Mouse (Mus musculus) CH12.LX (cell line): Measurements from ENCODE around the gene Agpat3. TPM values are rescaled to one million over a fixed set of nuclear protein-coding genes. Genes with fewer than 3 reads are reported as not detected.

Source experiments
- DNase-seq: peaks from one replicate; pipeline ENCODE4 v3.0.0-alpha.2; 2013; ENCODE audit errors: extremely low read depth
- H3K27ac ChIP-seq: 2 replicates; pipeline ENCODE4 v1.5.1; 2012; ENCODE audit warnings: low read depth, mild to moderate bottlenecking, control low read depth, moderate library complexity; ENCODE audit not compliant: insufficient read depth
- H3K27me3 ChIP-seq: replicated peaks from 2 replicates; pipeline ENCODE3; 2012; ENCODE audit warnings: inconsistent platforms
- H3K36me3 ChIP-seq, 2 experiments: replicated peaks in 1 of 2; 2 replicates each; pipeline versions ENCODE3 to v1.6.1; 2012; ENCODE audit warnings: inconsistent platforms in 1 of 2, low read length in 1 of 2, mild to moderate bottlenecking in 1 of 2, mixed read lengths in 1 of 2, moderate library complexity in 1 of 2; ENCODE audit not compliant: control insufficient read depth in 1 of 2, insufficient read depth in 1 of 2
- H3K4me1 ChIP-seq, 2 experiments: 2 replicates each; pipeline ENCODE4 v1.6.1; 2012; ENCODE audit warnings: inconsistent platforms in 1 of 2, moderate library complexity in 1 of 2; ENCODE audit not compliant: insufficient read depth in 2 of 2, control insufficient read depth in 1 of 2
- H3K4me2 ChIP-seq: 2 replicates; pipeline ENCODE4 v1.6.1; 2012; ENCODE audit warnings: low read depth, mild to moderate bottlenecking, control low read depth; ENCODE audit not compliant: poor library complexity, insufficient read depth, severe bottlenecking
- H3K4me3 ChIP-seq, 3 experiments: fragments of 150-350 bp in 1 of 3; sonication (generic) in 1 of 3; replicated peaks in 1 of 3; 2 replicates each; pipeline versions ENCODE3 to v1.5.1; 2011 to 2012; ENCODE audit warnings: low read depth in 2 of 3, low read length in 2 of 3, mild to moderate bottlenecking in 2 of 3, moderate library complexity in 2 of 3, control low read depth in 1 of 3, improper control_type of control experiment in 1 of 3, inconsistent platforms in 1 of 3, mixed read lengths in 1 of 3; ENCODE audit not compliant: poor library complexity in 1 of 3
- H3K79me2 ChIP-seq: replicated peaks from 2 replicates; pipeline ENCODE4 v1.6.1; 2012; ENCODE audit warnings: mild to moderate bottlenecking, moderate library complexity; ENCODE audit not compliant: control insufficient read depth, poor library complexity, insufficient read depth, severe bottlenecking; ENCODE audit errors: extremely low read depth
- H3K9ac ChIP-seq: 2 replicates; pipeline ENCODE4 v1.6.1; 2012; ENCODE audit warnings: low read depth, mild to moderate bottlenecking, control low read depth, moderate library complexity; ENCODE audit not compliant: insufficient read depth
- H3K9me3 ChIP-seq: replicated peaks from 2 replicates; pipeline ENCODE3; 2012; ENCODE audit warnings: low read length, inconsistent platforms, mixed read lengths
- CHD1 ChIP-seq: IDR thresholded peaks from 2 replicates; pipeline ENCODE4 v1.6.1; 2012; ENCODE audit warnings: low read depth, low read length, improper control_type of control experiment, inconsistent platforms
- CHD2 ChIP-seq: IDR thresholded peaks from 2 replicates; pipeline ENCODE4 v1.6.1; 2011; ENCODE audit warnings: low read length, improper control_type of control experiment
- E2F4 ChIP-seq: IDR thresholded peaks from 2 replicates; pipeline ENCODE4 v1.6.1; 2011; ENCODE audit warnings: low read depth, low read length, improper control_type of control experiment; ENCODE audit not compliant: insufficient replicate concordance
- ETS1 ChIP-seq: conservative IDR thresholded peaks from 2 replicates; pipeline ENCODE4 v1.6.1; 2012; ENCODE audit warnings: low read depth, mild to moderate bottlenecking, inconsistent platforms, low read length, improper control_type of control experiment, moderate library complexity
- GABPA ChIP-seq: IDR thresholded peaks from 2 replicates; pipeline ENCODE4 v1.6.1; 2012; ENCODE audit warnings: low read depth, low read length, improper control_type of control experiment, inconsistent platforms; ENCODE audit not compliant: insufficient replicate concordance
- MAX ChIP-seq: IDR thresholded peaks from 2 replicates; pipeline ENCODE4 v1.6.1; 2011; ENCODE audit warnings: low read length, improper control_type of control experiment
- MAZ ChIP-seq: IDR thresholded peaks from 2 replicates; pipeline ENCODE4 v1.6.1; 2012; ENCODE audit warnings: low read depth, mild to moderate bottlenecking, inconsistent platforms, low read length, improper control_type of control experiment, moderate library complexity
- MEF2A ChIP-seq: IDR thresholded peaks from 2 replicates; pipeline ENCODE4 v1.6.1; 2014; ENCODE audit warnings: low read depth, mild to moderate bottlenecking, inconsistent platforms, low read length, improper control_type of control experiment, borderline replicate concordance
- MXI1 ChIP-seq: IDR thresholded peaks from 2 replicates; pipeline ENCODE4 v1.6.1; 2011; ENCODE audit warnings: mild to moderate bottlenecking, low read depth, low read length, improper control_type of control experiment
- MYC ChIP-seq: IDR thresholded peaks from 2 replicates; pipeline ENCODE4 v1.6.1; 2011; ENCODE audit warnings: low read depth, mild to moderate bottlenecking, improper control_type of control experiment, low read length
- NRF1 ChIP-seq: IDR thresholded peaks from 2 replicates; pipeline ENCODE4 v1.6.1; 2014; ENCODE audit warnings: low read depth, mild to moderate bottlenecking, inconsistent platforms, low read length, improper control_type of control experiment, moderate library complexity
- PAX5 ChIP-seq: IDR thresholded peaks from 2 replicates; pipeline ENCODE4 v1.6.1; 2012; ENCODE audit warnings: low read length, inconsistent platforms, mixed read lengths
- SMC3 ChIP-seq: IDR thresholded peaks from 2 replicates; pipeline ENCODE4 v1.6.1; 2011; ENCODE audit warnings: low read depth, low read length, improper control_type of control experiment
- USF2 ChIP-seq: conservative IDR thresholded peaks from 2 replicates; pipeline ENCODE4 v1.6.1; 2011; ENCODE audit warnings: low read depth, low read length, improper control_type of control experiment
- dilution Hi-C: fragments of 300-500 bp; cut with MboI; formaldehyde crosslinking; loops from 2 replicates; pipeline ENCODE4 v1.14.3; 2020; ENCODE audit warnings: low sequenced_read_pairs; ENCODE audit not compliant: extremely low pct_unique_long_range_greater_than_20kb, extremely low pct_ligation_motif_present
- in situ Hi-C: fragments of 300-500 bp; cut with MboI; formaldehyde crosslinking; loops from 3 replicates; pipeline ENCODE4 v1.14.3; 2019; ENCODE audit warnings: low sequenced_read_pairs, low pct_ligation_motif_present, low pct_unique_long_range_greater_than_20kb, mixed read lengths
- polyA plus RNA-seq: library from polyadenylated mRNA; unstranded; fragments of >175 nt; gene quantifications from 2 replicates; pipeline ENCODE4 v1.2.1, GENCODE M21; 2012; ENCODE audit warnings: low read depth; ENCODE audit not compliant: insufficient read length
- total RNA-seq, 2 experiments: library from RNA; depleted of rRNA; stranded (reverse); fragments of 300-350 nt in 1 of 2; fragments of >200 nt in 1 of 2; gene quantifications; 2 replicates each; pipeline ENCODE4 v1.2.3; 2012 to 2014

The Agpat3 gene
- total and polyA plus RNA-seq, 3 experiments: 36.7 to 67.2 (median 63.1) TPM

DNA sequence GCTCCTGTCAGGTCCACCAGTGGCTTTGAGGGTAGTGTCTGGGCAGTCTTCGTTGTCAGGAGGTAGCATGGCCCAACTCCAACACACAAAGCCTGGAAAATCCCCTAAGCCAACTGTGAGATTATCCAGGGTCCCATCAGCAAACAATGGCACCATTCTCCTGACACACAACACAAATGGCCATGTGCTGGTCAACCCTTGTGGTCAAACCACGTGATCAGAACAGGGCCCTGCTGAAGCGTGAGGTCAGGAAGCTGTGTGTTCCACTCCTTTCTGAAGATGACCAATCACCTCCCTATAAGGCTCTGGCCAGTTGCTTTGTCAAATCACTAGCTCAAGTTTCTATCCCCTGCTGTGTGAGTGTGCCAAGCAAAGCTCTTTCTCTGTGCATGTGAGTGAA is 47.3 kb downstream of the Agpat3 start (continued):
- TF ChIP-seq GABPA (no peak), CHD2 (no peak), USF2 (peak; percentile 46), MAZ (no peak)

DNA sequence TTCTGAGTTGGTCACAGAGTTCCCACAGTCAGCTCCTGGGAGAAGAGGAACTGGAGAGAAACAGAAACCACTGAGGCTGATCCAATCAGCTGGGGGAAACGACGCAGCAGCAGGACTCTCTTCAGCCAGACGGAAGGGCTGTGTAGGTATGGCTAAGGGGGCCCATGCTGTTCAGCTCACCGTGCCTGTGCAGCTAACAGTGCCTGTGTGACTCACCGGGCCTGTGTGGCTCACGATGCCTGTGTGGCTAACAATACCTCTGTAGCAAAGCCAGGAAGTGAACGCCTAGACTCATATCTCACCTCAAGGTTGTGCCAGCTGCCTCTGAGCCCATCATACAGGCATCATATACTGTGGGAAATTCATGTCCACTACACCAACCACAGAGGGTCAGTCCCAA is 48.6 kb downstream of the Agpat3 start:
- peak; percentile 50 for DNase-seq
- H3K27me3 ChIP-seq: no peaks in the 10 kb centered on the region
- H3K27ac ChIP-seq: no peak overlapping the region
- H3K4me1 ChIP-seq: peaks cover 11 to 41% of the 10 kb centered on the region in 2 experiments
- dilution Hi-C loops (no loop called here), in situ Hi-C loops (no loop called here)
- H3K79me2 ChIP-seq: no peaks in the 10 kb centered on the region
- no peak overlapping the region for H3K4me3 ChIP-seq
- no peak overlapping the region for H3K9ac ChIP-seq
- H3K36me3 ChIP-seq: peaks cover 0 to 9% of the 10 kb centered on the region in 2 experiments
- no peaks in the 10 kb centered on the region for H3K9me3 ChIP-seq
- no peak for TF ChIP-seq MEF2A
- peak; percentile 42; the same call in 1 of the 2 replicates for TF ChIP-seq ETS1
- no peak overlapping the region for H3K4me2 ChIP-seq

DNA sequence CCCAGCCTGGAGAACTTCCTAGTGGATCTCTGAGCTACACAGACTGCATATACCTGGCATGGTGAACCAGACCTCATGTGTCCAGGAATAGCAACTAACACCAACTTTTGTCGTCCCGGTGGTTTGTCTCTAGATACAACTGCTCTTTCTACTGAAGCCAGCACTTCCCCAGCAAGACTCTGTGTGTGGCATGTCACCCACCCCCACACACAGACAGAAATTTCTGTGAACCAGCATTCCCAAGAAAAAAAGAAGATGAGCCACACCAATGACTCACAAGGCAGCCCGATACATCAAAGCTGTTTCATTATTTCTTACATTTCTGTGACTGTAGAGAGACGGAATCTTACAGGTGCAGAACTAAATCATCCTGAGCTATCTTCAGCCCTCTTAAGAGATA is 52.2 kb downstream of the Agpat3 start:
- H3K36me3 ChIP-seq: peaks cover 4 to 9% of the 10 kb centered on the region in 2 experiments
- dilution Hi-C loops: no loop called here
- peaks cover 19 to 65% of the 10 kb centered on the region in 2 experiments for H3K4me1 ChIP-seq
- no peak for TF ChIP-seq CHD1
- no peak for TF ChIP-seq ETS1
- no peak for TF ChIP-seq MYC
- no peak for TF ChIP-seq PAX5
- TF ChIP-seq MAX: no peak
- TF ChIP-seq MXI1: no peak
- no peak for TF ChIP-seq SMC3
- no peak for TF ChIP-seq NRF1
- no peak for TF ChIP-seq E2F4
- DNase-seq: no peak
- in situ Hi-C loops: no loop called here
- no peak overlapping the region for H3K27ac ChIP-seq
- no peaks in the 10 kb centered on the region for H3K9me3 ChIP-seq
- no peak overlapping the region for H3K4me2 ChIP-seq
- H3K4me3 ChIP-seq: no peak overlapping the region
- H3K79me2 ChIP-seq: no peaks in the 10 kb centered on the region
- no peak overlapping the region for H3K9ac ChIP-seq
- no peaks in the 10 kb centered on the region for H3K27me3 ChIP-seq
